Mouse (Mus musculus): ENCODE data around the gene Ddx4. TPM values are rescaled to one million over a fixed set of nuclear protein-coding genes. Genes with fewer than 3 reads are reported as not detected.

Ddx4 gene
- polyA plus RNA-seq, 1 experiment from 2014 or later = 0.99 TPM

DNA sequence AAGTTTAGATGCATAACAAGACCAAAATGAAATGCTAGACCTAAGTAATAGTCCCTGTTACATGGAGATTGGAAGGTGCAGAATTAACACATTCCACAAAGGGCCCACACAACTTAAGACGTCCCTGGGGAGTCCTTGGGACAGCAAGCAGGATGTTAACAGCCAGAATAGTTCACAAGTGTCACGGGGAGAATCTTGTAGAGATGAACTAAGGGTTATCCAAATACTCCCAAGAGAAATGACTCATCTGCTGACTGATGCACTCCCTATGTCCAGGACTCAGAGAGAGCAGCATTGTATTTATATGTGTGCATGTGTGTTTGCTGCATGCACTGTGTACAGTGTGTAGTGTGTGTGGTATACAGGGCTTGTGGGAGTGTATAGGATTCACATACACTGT lies 95.8 kb downstream of the Ddx4 start:
- Histone ChIP-seq H3K9ac (ENCODE audit: low read depth, low read length) (no peak overlapping the region), H3K4me2 (no peak overlapping the region), H3K27me3 (replicated peaks; ENCODE audit: control insufficient read depth, insufficient read depth, low read length) (no peaks in the 10 kb centered on the region), H3K9me3 (ENCODE audit: control insufficient read depth, low read length) (no peaks in the 10 kb centered on the region), H3K36me3 (ENCODE audit: control insufficient read depth, insufficient read depth, low read length) (no peaks in the 10 kb centered on the region), H3K4me1 (replicated peaks; ENCODE audit: control insufficient read depth, insufficient read depth, low read length) (no peaks in the 10 kb centered on the region), H3K27ac (ENCODE audit: low read depth, low read length) (no peak overlapping the region), H3K4me3 (ENCODE audit: low read depth, low read length) (no peak overlapping the region)
- 64% methylated on average over 2 of the region's 2 CpGs for WGBS
- ATAC-seq (replicated peaks; ENCODE audit: low FRiP score) = no peak
- no peak for DNase-seq (ENCODE audit: low spot score)

DNA sequence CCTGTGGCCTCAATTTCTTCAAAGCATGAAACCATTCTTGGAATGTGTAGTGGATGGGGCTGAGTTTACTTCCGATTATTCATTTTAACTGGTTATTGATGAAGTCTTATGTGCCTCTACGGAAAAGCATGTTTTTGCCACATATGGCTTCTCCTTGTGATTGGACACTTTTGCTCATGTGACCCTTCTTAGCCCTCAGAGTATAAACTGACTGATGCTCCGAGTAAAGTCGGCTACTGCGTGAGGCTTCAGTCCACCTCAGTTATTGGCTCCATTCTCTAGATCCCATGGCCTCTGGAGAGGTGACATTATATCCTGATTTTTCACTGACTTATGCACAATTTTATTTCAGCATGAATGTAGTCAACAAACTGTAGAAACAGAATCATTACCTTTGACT lies 99.0 kb downstream of the Ddx4 start:
- H3K4me2 ChIP-seq = no peak overlapping the region
- no peak overlapping the region for H3K9ac ChIP-seq (ENCODE audit: low read depth, low read length)
- H3K9me3 ChIP-seq (ENCODE audit: control insufficient read depth, low read length) = no peaks in the 10 kb centered on the region
- ATAC-seq (replicated peaks; ENCODE audit: low FRiP score) (no peak), DNase-seq (ENCODE audit: low spot score) (no peak)
- no peak overlapping the region for H3K4me3 ChIP-seq (ENCODE audit: low read depth, low read length)
- WGBS = 88% methylated on average over 5 of the region's 5 CpGs
- H3K27me3 ChIP-seq (replicated peaks; ENCODE audit: control insufficient read depth, insufficient read depth, low read length) = no peaks in the 10 kb centered on the region
- no peak overlapping the region for H3K27ac ChIP-seq (ENCODE audit: low read depth, low read length)
- no peaks in the 10 kb centered on the region for H3K4me1 ChIP-seq (replicated peaks; ENCODE audit: control insufficient read depth, insufficient read depth, low read length)
- no peaks in the 10 kb centered on the region for H3K36me3 ChIP-seq (ENCODE audit: control insufficient read depth, insufficient read depth, low read length)

DNA sequence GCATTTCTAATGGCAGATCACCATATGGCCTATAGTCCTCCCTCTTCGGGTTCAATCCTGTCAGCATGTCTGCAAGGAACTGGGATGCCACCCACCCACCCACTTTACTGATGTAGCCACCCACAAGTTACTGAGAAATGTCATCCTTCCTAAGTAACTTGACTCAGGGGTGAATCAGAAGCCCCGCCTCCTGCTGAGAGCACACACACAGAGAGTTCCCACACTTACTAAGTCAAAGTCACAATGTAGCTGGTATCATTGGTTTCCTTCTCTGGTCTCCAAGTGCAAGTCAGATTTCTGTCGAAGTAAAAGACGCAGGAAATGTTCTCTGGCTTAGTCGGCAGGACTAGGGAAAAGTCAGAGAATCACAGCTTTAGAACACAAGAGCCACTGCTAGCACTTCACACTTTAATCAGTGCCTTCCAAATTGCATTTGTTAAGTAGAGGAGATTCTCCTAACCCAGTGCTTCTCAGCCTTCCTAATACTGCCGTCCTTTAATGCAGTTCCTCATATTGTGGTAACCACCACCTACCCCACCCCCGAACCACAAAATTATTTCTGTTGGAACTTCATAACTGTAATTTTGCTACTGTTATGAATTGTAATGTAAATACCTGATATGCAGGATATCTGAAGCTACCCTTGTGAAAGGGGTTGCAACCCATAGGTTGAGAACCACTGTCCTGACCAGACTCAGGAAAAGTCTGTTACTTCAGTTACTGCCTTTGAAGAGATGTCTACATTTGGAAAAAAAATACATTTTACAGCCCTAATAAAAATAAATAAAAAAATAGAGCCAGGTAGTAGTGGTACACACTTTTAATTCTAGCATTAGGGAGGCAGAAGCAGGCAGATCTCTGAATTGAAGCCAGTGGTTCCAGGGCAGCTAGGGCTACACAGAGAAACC lies 100.4 kb downstream of the Ddx4 start:
- 65% methylated on average over 7 of the region's 7 CpGs for WGBS
- no peaks in the 10 kb centered on the region for H3K9me3 ChIP-seq (ENCODE audit: control insufficient read depth, low read length)
- no peaks in the 10 kb centered on the region for H3K36me3 ChIP-seq (ENCODE audit: control insufficient read depth, insufficient read depth, low read length)
- no peak overlapping the region for H3K9ac ChIP-seq (ENCODE audit: low read depth, low read length)
- H3K27ac ChIP-seq (ENCODE audit: low read depth, low read length) = no peak overlapping the region
- H3K4me1 ChIP-seq (replicated peaks; ENCODE audit: control insufficient read depth, insufficient read depth, low read length) = no peaks in the 10 kb centered on the region
- no peak overlapping the region for H3K4me3 ChIP-seq (ENCODE audit: low read depth, low read length)
- no peak overlapping the region for H3K4me2 ChIP-seq
- DNase-seq (ENCODE audit: low spot score) = no peak
- no peak for ATAC-seq (replicated peaks; ENCODE audit: low FRiP score)
- H3K27me3 ChIP-seq (replicated peaks; ENCODE audit: control insufficient read depth, insufficient read depth, low read length) = no peaks in the 10 kb centered on the region

Other genes starting within 250 kb of the Ddx4 start
- gene Il6st, start 188.4 kb downstream of the Ddx4 start, polyA plus RNA-seq (2014; fragmentation: Nextera tagmentation; extraction: Ambion mirVana) = 12.4 and 14.0 TPM in 2 replicates
- gene Il31ra, start 58.1 kb downstream of the Ddx4 start, polyA plus RNA-seq (2014; fragmentation: Nextera tagmentation; extraction: Ambion mirVana) = 0.06 and 0.08 TPM in 2 replicates
- 13.3 and 15.8 TPM in 2 replicates for gene Slc38a9, start 8.3 kb upstream of the Ddx4 start, polyA plus RNA-seq (2014; fragmentation: Nextera tagmentation; extraction: Ambion mirVana)
- gene Plpp1, start 148.3 kb upstream of the Ddx4 start, polyA plus RNA-seq (2014; fragmentation: Nextera tagmentation; extraction: Ambion mirVana) = 27.4 and 29.1 TPM in 2 replicates